Comparison of ENCODE assay signal across 23 mouse cellular contexts in genomic region chr19:4217855-4218254, GRCm38 (mm10). TPM values are rescaled to one million over a fixed set of nuclear protein-coding genes. Genes with fewer than 3 reads are reported as not detected.
DNase-seq lines count a peak whose midpoint lies in the region; ATAC-seq lines count a peak whose summit lies in the region.
"Had no signal": no experiment of that assay in that cellular context is flagged by ENCODE, and none has a peak within 500 bp of the region (broad histone marks: within the 10 kb centered on the region; RNA-seq: fewer than 3 reads in every experiment).

No protein-coding gene starts in this region.

- no peaks in the 10 kb centered on the region for H3K9me3 ChIP-seq in liver, embryonic 11.5 days (ENCODE audit: control insufficient read depth, low read length)
- no peaks in the 10 kb centered on the region for H3K9me3 ChIP-seq in embryonic facial prominence, embryonic 12.5 days
- no peaks in the 10 kb centered on the region for H3K9me3 ChIP-seq in limb, embryonic 10.5 days (replicated peaks)
- no peaks in the 10 kb centered on the region for H3K9me3 ChIP-seq in stomach, embryonic 15.5 days
- H3K9me3 ChIP-seq: heart, embryonic 10.5 days; hindbrain, embryonic 13.5 days; lung, embryonic 15.5 days; midbrain, embryonic 13.5 days had no signal

- no peak for ATAC-seq in liver, embryonic 11.5 days (replicated peaks; ENCODE audit: low FRiP score)
- ATAC-seq in embryonic facial prominence, embryonic 12.5 days (ENCODE audit: insufficient number of reproducible peaks, insufficient read depth, low FRiP score, low TSS enrichment): no peak
- ATAC-seq in stomach, embryonic 15.5 days (ENCODE audit: insufficient read depth, low FRiP score, low read depth): no peak
- no peak for ATAC-seq in frontal cortex, adult (ENCODE audit: low TSS enrichment)
- ATAC-seq: forebrain, postnatal 0 days; midbrain, embryonic 13.5 days had no signal

- DNase-seq in liver, embryonic 11.5 days (ENCODE audit: low spot score): no peak
- DNase-seq in liver: no peak
- no peak for DNase-seq in limb, embryonic 10.5 days (ENCODE audit: low spot score)
- no peak for DNase-seq in lung, postnatal 4 days
- no peak for DNase-seq in gastrocnemius, adult 8-10 months (ENCODE audit: low spot score in 2 of 2)
- DNase-seq: adrenal gland, postnatal 10 days; cerebellum, adult 11-12 months; cerebellum, postnatal 25 days; forebrain, postnatal 0 days; gastrocnemius, postnatal 25 days; heart, postnatal 14 days; kidney, adult 2 months; left cerebral cortex, postnatal 4 days; thymus, postnatal 36 days had no signal

- H3K27ac ChIP-seq in liver, embryonic 11.5 days (ENCODE audit: low read depth, low read length): peak overlapping the region; percentile 28; the same call in 1 of the 2 replicates
- H3K27ac ChIP-seq in embryonic facial prominence, embryonic 12.5 days: peak overlapping the region; percentile 72
- peak overlapping the region; percentile 97; the same call in 1 of the 2 replicates for H3K27ac ChIP-seq in limb, embryonic 10.5 days
- H3K27ac ChIP-seq in stomach, embryonic 15.5 days: peak overlapping the region; percentile 57
- H3K27ac ChIP-seq: heart, embryonic 10.5 days; hindbrain, embryonic 13.5 days; lung, embryonic 15.5 days; midbrain, embryonic 13.5 days had no signal

- H3K4me3 ChIP-seq in liver, embryonic 11.5 days (ENCODE audit: low read depth, low read length): no peak overlapping the region
- H3K4me3 ChIP-seq in embryonic facial prominence, embryonic 12.5 days: no peak overlapping the region
- H3K4me3 ChIP-seq in limb, embryonic 10.5 days: no peak overlapping the region
- H3K4me3 ChIP-seq in stomach, embryonic 15.5 days (replicated peaks): no peak overlapping the region
- H3K4me3 ChIP-seq: heart, embryonic 10.5 days; hindbrain, embryonic 13.5 days; lung, embryonic 15.5 days; midbrain, embryonic 13.5 days had no signal

- H3K4me1 ChIP-seq in liver, embryonic 11.5 days (replicated peaks; ENCODE audit: control insufficient read depth, insufficient read depth, low read length): peaks cover 62% of the 10 kb centered on the region
- peaks cover 64% of the 10 kb centered on the region for H3K4me1 ChIP-seq in embryonic facial prominence, embryonic 12.5 days
- peaks cover 95% of the 10 kb centered on the region for H3K4me1 ChIP-seq in limb, embryonic 10.5 days
- H3K4me1 ChIP-seq in stomach, embryonic 15.5 days: peaks cover 67% of the 10 kb centered on the region

- H3K9ac ChIP-seq in liver, embryonic 11.5 days (ENCODE audit: low read depth, low read length): no peak overlapping the region
- H3K9ac ChIP-seq in embryonic facial prominence, embryonic 12.5 days: 0 out of 2 replicates have a peak overlapping the region, but pooled peaks have one; percentile 10
- no peak overlapping the region for H3K9ac ChIP-seq in stomach, embryonic 15.5 days
- H3K9ac ChIP-seq: forebrain, postnatal 0 days; hindbrain, embryonic 13.5 days; lung, embryonic 15.5 days; midbrain, embryonic 13.5 days had no signal

- H3K27me3 ChIP-seq in liver, embryonic 11.5 days (replicated peaks; ENCODE audit: control insufficient read depth, insufficient read depth, low read length): peaks cover 61% of the 10 kb centered on the region
- H3K27me3 ChIP-seq in embryonic facial prominence, embryonic 12.5 days: no peaks in the 10 kb centered on the region
- H3K27me3 ChIP-seq in limb, embryonic 10.5 days (ENCODE audit: low read depth, poor library complexity, severe bottlenecking): peaks cover 51% of the 10 kb centered on the region
- H3K27me3 ChIP-seq in stomach, embryonic 15.5 days (replicated peaks): no peaks in the 10 kb centered on the region
- H3K27me3 ChIP-seq: lung, embryonic 15.5 days had no signal

- H3K36me3 ChIP-seq in liver, embryonic 11.5 days (ENCODE audit: control insufficient read depth, insufficient read depth, low read length): no peaks in the 10 kb centered on the region
- H3K36me3 ChIP-seq in embryonic facial prominence, embryonic 12.5 days: peaks cover 16% of the 10 kb centered on the region
- peaks cover 26% of the 10 kb centered on the region for H3K36me3 ChIP-seq in limb, embryonic 10.5 days
- no peaks in the 10 kb centered on the region for H3K36me3 ChIP-seq in stomach, embryonic 15.5 days
- H3K36me3 ChIP-seq: hindbrain, embryonic 13.5 days; lung, embryonic 15.5 days; midbrain, embryonic 13.5 days had no signal

- WGBS in liver, embryonic 11.5 days: 57% methylated on average over 3 of the region's 3 CpGs
- 30% methylated on average over 3 of the region's 3 CpGs for WGBS in embryonic facial prominence, embryonic 12.5 days
- 54% methylated on average over 3 of the region's 3 CpGs for WGBS in limb, embryonic 10.5 days
- 30% methylated on average over 3 of the region's 3 CpGs for WGBS in stomach, embryonic 15.5 days

- no peak overlapping the region for H3K4me2 ChIP-seq in liver, embryonic 11.5 days
- H3K4me2 ChIP-seq in embryonic facial prominence, embryonic 12.5 days (replicated peaks): peak overlapping the region; percentile 87
- H3K4me2 ChIP-seq in stomach, embryonic 15.5 days: peak overlapping the region; percentile 92; the same call in 1 of the 2 replicates
- H3K4me2 ChIP-seq: hindbrain, embryonic 13.5 days; lung, embryonic 15.5 days; midbrain, embryonic 13.5 days had no signal

RNA-seq across cellular contexts. Expression of gene AC109138.7, which starts 3.7 kb away (rescaled TPM):
- not detected in 2 replicates for polyA plus RNA-seq in liver, embryonic 11.5 days (2014; fragmentation: Nextera tagmentation; extraction: Ambion mirVana)
- polyA plus RNA-seq in embryonic facial prominence, embryonic 12.5 days (2016; fragmentation: Nextera tagmentation; extraction: Ambion mirVana): not detected in 2 replicates
- polyA plus RNA-seq in limb, embryonic 10.5 days (2016; fragmentation: Nextera tagmentation; extraction: Ambion mirVana): not detected in 2 replicates
- not detected in 2 replicates for polyA plus RNA-seq in stomach, embryonic 15.5 days (2015; fragmentation: Nextera tagmentation; extraction: Ambion mirVana)
- total RNA-seq in gastrocnemius, adult 8-10 months (2022): not detected
- total RNA-seq: adrenal gland, postnatal 10 days; CH12.LX; forebrain, postnatal 0 days; gastrocnemius, postnatal 25 days; heart, postnatal 14 days; left cerebral cortex, postnatal 4 days had no signal
- polyA plus RNA-seq: forebrain, postnatal 0 days; heart, embryonic 10.5 days; hindbrain, embryonic 13.5 days; large intestine, adult 2 months; lung, embryonic 15.5 days; midbrain, embryonic 13.5 days had no signal

RNA-seq across cellular contexts. Expression of gene Clcf1, which starts 3.8 kb away (rescaled TPM):
- 1.9 and 2.4 TPM in 2 replicates for polyA plus RNA-seq in liver, embryonic 11.5 days (2014; fragmentation: Nextera tagmentation; extraction: Ambion mirVana)
- polyA plus RNA-seq in embryonic facial prominence, embryonic 12.5 days (2016; fragmentation: Nextera tagmentation; extraction: Ambion mirVana): 8.5 and 9.7 TPM in 2 replicates
- polyA plus RNA-seq in limb, embryonic 10.5 days (2016; fragmentation: Nextera tagmentation; extraction: Ambion mirVana): 4.3 and 6.0 TPM in 2 replicates
- polyA plus RNA-seq in stomach, embryonic 15.5 days (2015; fragmentation: Nextera tagmentation; extraction: Ambion mirVana): 5.4 and 6.2 TPM in 2 replicates
- total RNA-seq in gastrocnemius, adult 8-10 months (2022): under 1 TPM in 3 of 4 experiments, not detected in 1; 0.20 to 0.43 (median 0.22) TPM

RNA-seq across cellular contexts. Expression of gene Pold4, which starts 13.8 kb away (rescaled TPM):
- 22.1 and 24.9 TPM in 2 replicates for polyA plus RNA-seq in liver, embryonic 11.5 days (2014; fragmentation: Nextera tagmentation; extraction: Ambion mirVana)
- 14.9 and 21.6 TPM in 2 replicates for polyA plus RNA-seq in embryonic facial prominence, embryonic 12.5 days (2016; fragmentation: Nextera tagmentation; extraction: Ambion mirVana)
- polyA plus RNA-seq in limb, embryonic 10.5 days (2016; fragmentation: Nextera tagmentation; extraction: Ambion mirVana): 14.0 and 16.2 TPM in 2 replicates
- polyA plus RNA-seq in stomach, embryonic 15.5 days (2015; fragmentation: Nextera tagmentation; extraction: Ambion mirVana): 26.7 and 36.4 TPM in 2 replicates
- 10 to 100 TPM; 13.1 to 19.4 (median 17.3) TPM for total RNA-seq in gastrocnemius, adult 8-10 months (2022)

RNA-seq across cellular contexts. Expression of gene Rad9a, which starts 16.4 kb away (rescaled TPM):
- polyA plus RNA-seq in liver, embryonic 11.5 days (2014; fragmentation: Nextera tagmentation; extraction: Ambion mirVana): 35.7 and 38.8 TPM in 2 replicates
- polyA plus RNA-seq in embryonic facial prominence, embryonic 12.5 days (2016; fragmentation: Nextera tagmentation; extraction: Ambion mirVana): 42.7 and 45.2 TPM in 2 replicates
- polyA plus RNA-seq in limb, embryonic 10.5 days (2016; fragmentation: Nextera tagmentation; extraction: Ambion mirVana): 58.2 and 61.5 TPM in 2 replicates
- 25.4 and 27.4 TPM in 2 replicates for polyA plus RNA-seq in stomach, embryonic 15.5 days (2015; fragmentation: Nextera tagmentation; extraction: Ambion mirVana)
- 1 to 10 TPM; 1.7 to 3.6 (median 2.3) TPM for total RNA-seq in gastrocnemius, adult 8-10 months (2022)

RNA-seq across cellular contexts. Expression of gene Ppp1ca, which starts 26.0 kb away (rescaled TPM):
- 773 and 809 TPM in 2 replicates for polyA plus RNA-seq in liver, embryonic 11.5 days (2014; fragmentation: Nextera tagmentation; extraction: Ambion mirVana)
- polyA plus RNA-seq in embryonic facial prominence, embryonic 12.5 days (2016; fragmentation: Nextera tagmentation; extraction: Ambion mirVana): 782 and 783 TPM in 2 replicates
- 1,070 and 1,129 TPM in 2 replicates for polyA plus RNA-seq in limb, embryonic 10.5 days (2016; fragmentation: Nextera tagmentation; extraction: Ambion mirVana)
- polyA plus RNA-seq in stomach, embryonic 15.5 days (2015; fragmentation: Nextera tagmentation; extraction: Ambion mirVana): 745 and 766 TPM in 2 replicates
- total RNA-seq in gastrocnemius, adult 8-10 months (2022): 100 to 1,000 TPM; 198 to 243 (median 235) TPM

Comparison
In these comparisons a context has a peak if more than half of its experiments do, and no peak if none do; other contexts are left out.
1. H3K27ac ChIP-seq: peak in every context shown above with its lines; median percentile 97 in limb, embryonic 10.5 days; 72 in embryonic facial prominence, embryonic 12.5 days; 57 in stomach, embryonic 15.5 days; 28 in liver, embryonic 11.5 days.